ENCODE assay signal across 8 mouse cellular contexts in genomic region chr7:128622266-128622961, GRCm38 (mm10). TPM values are rescaled to one million over a fixed set of nuclear protein-coding genes. Genes with fewer than 3 reads are reported as not detected.
A peak's percentile ranks its signal among the peaks of the same experiment; 100 is the strongest.
DNase-seq lines count a peak whose midpoint lies in the region; ATAC-seq and TF ChIP-seq lines count a peak whose summit lies in the region.

No protein-coding gene starts in this region.

- H3K4me2 ChIP-seq in forebrain, postnatal 0 days (ENCODE audit: low read depth): no peak overlapping the region
- no peak overlapping the region for H3K4me2 ChIP-seq in hindbrain, embryonic 13.5 days

- no peak overlapping the region for H3K9ac ChIP-seq in forebrain, postnatal 0 days
- H3K9ac ChIP-seq in hindbrain, embryonic 13.5 days: no peak overlapping the region

- no peaks in the 10 kb centered on the region for H3K9me3 ChIP-seq in forebrain, postnatal 0 days (ENCODE audit: low read length)
- no peaks in the 10 kb centered on the region for H3K9me3 ChIP-seq in hindbrain, embryonic 13.5 days

- no peak for DNase-seq in frontal cortex, postnatal 25 days (ENCODE audit: low spot score in 2 of 2)
- peak; percentile 10 to 22 for DNase-seq in urinary bladder, postnatal 36 days (ENCODE audit: low spot score in 2 of 2)
- DNase-seq in urinary bladder, adult 2 months (ENCODE audit: low spot score): no peak
- peak; percentile 26 for DNase-seq in forebrain, postnatal 0 days
- peak; percentile 56 for DNase-seq in layer of hippocampus, adult 9-10 months (ENCODE audit: low spot score)
- peak; percentile 24 for DNase-seq in yolk sac, embryonic 10.5 days (ENCODE audit: low spot score)

- H3K4me1 ChIP-seq in forebrain, postnatal 0 days (ENCODE audit: insufficient read depth): 0 out of 2 replicates have a peak, but pooled peaks cover 4% of the 10 kb centered on the region
- H3K4me1 ChIP-seq in hindbrain, embryonic 13.5 days (replicated peaks): peaks cover 8% of the 10 kb centered on the region; the same call in 1 of the 2 replicates

- peak overlapping the region; percentile 29; the same call in 1 of the 2 replicates for H3K27ac ChIP-seq in forebrain, postnatal 0 days (ENCODE audit: low read depth, low read length)
- no peak overlapping the region for H3K27ac ChIP-seq in hindbrain, embryonic 13.5 days

- no peak overlapping the region for H3K4me3 ChIP-seq in forebrain, postnatal 0 days (ENCODE audit: low read depth, low read length)
- H3K4me3 ChIP-seq in hindbrain, embryonic 13.5 days: no peak overlapping the region

- no peaks in the 10 kb centered on the region for H3K36me3 ChIP-seq in forebrain, postnatal 0 days (ENCODE audit: insufficient read depth)
- no peaks in the 10 kb centered on the region for H3K36me3 ChIP-seq in hindbrain, embryonic 13.5 days

- peak; percentile 95 for ATAC-seq in frontal cortex, adult (ENCODE audit: low TSS enrichment)
- ATAC-seq in forebrain, postnatal 0 days: peak; percentile 78; the same call in 1 of the 2 replicates
- ATAC-seq in hindbrain, embryonic 13.5 days (ENCODE audit: low FRiP score): no peak

- WGBS in forebrain, postnatal 0 days: 15% methylated on average over 7 of the region's 7 CpGs
- 52% methylated on average over 7 of the region's 7 CpGs for WGBS in hindbrain, embryonic 13.5 days

- TF ChIP-seq CTCF in forebrain, postnatal 0 days (IDR thresholded peaks at IDR 0.05; ENCODE audit: low read depth): no peak

- no peaks in the 10 kb centered on the region for H3K27me3 ChIP-seq in forebrain, postnatal 0 days (ENCODE audit: insufficient read depth, low read length)
- no peaks in the 10 kb centered on the region for H3K27me3 ChIP-seq in hindbrain, embryonic 13.5 days

RNA-seq across cellular contexts. Expression of gene Inpp5f, which starts 11.3 kb away (rescaled TPM):
- polyA plus RNA-seq in urinary bladder, adult 2 months (2012; rRNA removed): 13.4 and 14.2 TPM in 2 replicates
- total RNA-seq in forebrain, postnatal 0 days (2014; rRNA removed): 334 and 420 TPM in 2 replicates
- polyA plus RNA-seq in forebrain, postnatal 0 days (2015; fragmentation: Nextera tagmentation; extraction: Ambion mirVana): 270 and 361 TPM in 2 replicates
- 305 and 308 TPM in 2 replicates for polyA plus RNA-seq in hindbrain, embryonic 13.5 days (2015; fragmentation: Nextera tagmentation; extraction: Ambion mirVana)

Comparison
In these comparisons a context has a peak if more than half of its experiments do, and no peak if none do; other contexts are left out.
1. DNase-seq: peak in urinary bladder, postnatal 36 days (2 of 2), forebrain, postnatal 0 days (single experiment), layer of hippocampus, adult 9-10 months (single experiment) and yolk sac, embryonic 10.5 days (single experiment); none in frontal cortex, postnatal 25 days (0 of 2) and urinary bladder, adult 2 months (single experiment).
2. RNA of gene Inpp5f, which starts 11.3 kb away (polyA plus RNA-seq): 270 to 361 TPM in forebrain, postnatal 0 days and 305 to 308 TPM in hindbrain, embryonic 13.5 days; 13.4 to 14.2 TPM in urinary bladder, adult 2 months; every median in the first group is over 10 times any median in the second.